Mouse (Mus musculus) heart, adult 2 months (tissue): ENCODE results near the gene Gm42906. TPM values are rescaled to one million over a fixed set of nuclear protein-coding genes. Genes with fewer than 3 reads are reported as not detected.

Source experiments
- DNase-seq, 2 experiments: peaks; one replicate each; pipeline ENCODE4 v3.0.0; 2021
- H3K27ac ChIP-seq: fragments of 200-600 bp; 2 replicates; pipeline ENCODE4 v1.8.1; 2022
- H3K27me3 ChIP-seq: fragments of 200-500 bp; 2 replicates; pipeline ENCODE4 v1.6.1; 2012; ENCODE audit warnings: mild to moderate bottlenecking, low read length, inconsistent platforms, mixed read lengths; ENCODE audit not compliant: control insufficient read depth, insufficient read depth
- H3K36me3 ChIP-seq: fragments of 200-500 bp; 2 replicates; pipeline ENCODE4 v1.6.1; 2012; ENCODE audit warnings: low read length, inconsistent platforms; ENCODE audit not compliant: control insufficient read depth, insufficient read depth
- H3K4me1 ChIP-seq: fragments of 200-500 bp; 2 replicates; pipeline ENCODE4 v1.6.1; 2011; ENCODE audit warnings: low read length; ENCODE audit not compliant: control insufficient read depth, insufficient read depth
- H3K4me3 ChIP-seq: fragments of 200-600 bp; 2 replicates; pipeline ENCODE4 v1.8.1; 2022
- H3K79me2 ChIP-seq: fragments of 200-500 bp; replicated peaks from 2 replicates; pipeline ENCODE4 v1.6.1; 2012; ENCODE audit warnings: mild to moderate bottlenecking, inconsistent platforms, low read length, moderate library complexity, mixed read lengths; ENCODE audit not compliant: control insufficient read depth, insufficient read depth
- H3K9ac ChIP-seq: fragments of 200-500 bp; 2 replicates; pipeline ENCODE4 v1.6.1; 2012; ENCODE audit warnings: low read depth, mild to moderate bottlenecking, control low read depth, inconsistent platforms, low read length, mixed read lengths
- CTCF ChIP-seq: fragments of 200-600 bp; IDR thresholded peaks from 2 replicates; pipeline ENCODE4 v1.8.1; 2022; ENCODE audit warnings: antibody characterized with exemption, mild to moderate bottlenecking, moderate library complexity
- EP300 ChIP-seq: fragments of 200-500 bp; IDR thresholded peaks from 2 replicates; pipeline ENCODE4 v1.6.1; 2011; ENCODE audit warnings: low read depth, low read length, control low read depth; ENCODE audit not compliant: insufficient read depth
- POLR2A ChIP-seq: fragments of 200-500 bp; IDR thresholded peaks from 2 replicates; pipeline ENCODE4 v1.6.1; 2011; ENCODE audit warnings: mild to moderate bottlenecking, low read depth, low read length, control low read depth; ENCODE audit not compliant: insufficient read depth
- WGBS: fragments of 180-500 bp; shearing (Covaris S2); methylation state at CpG from one replicate; pipeline ENCODE4 v1.1.7; 2018; 5-methylcytosine and 5-hydroxymethylcytosine counted together
- intact Hi-C: fragments of 180-260 bp; cut with DNase I; formaldehyde crosslinking; loops from one replicate; pipeline ENCODE4 v1.15.1; 2025
- polyA plus RNA-seq: library from polyadenylated mRNA; depleted of rRNA; stranded (reverse); fragments of >200 nt; gene quantifications from 2 replicates; pipeline ENCODE4 v1.2.3, GENCODE M21; 2012
- total RNA-seq, 2 experiments: library from RNA; stranded (reverse); gene quantifications; 2 replicates each; pipeline ENCODE4 v1.2.3; 2021

The Gm42906 gene
- total and polyA plus RNA-seq, 3 experiments, result 2.9 TPM; not detected in 2

DNA sequence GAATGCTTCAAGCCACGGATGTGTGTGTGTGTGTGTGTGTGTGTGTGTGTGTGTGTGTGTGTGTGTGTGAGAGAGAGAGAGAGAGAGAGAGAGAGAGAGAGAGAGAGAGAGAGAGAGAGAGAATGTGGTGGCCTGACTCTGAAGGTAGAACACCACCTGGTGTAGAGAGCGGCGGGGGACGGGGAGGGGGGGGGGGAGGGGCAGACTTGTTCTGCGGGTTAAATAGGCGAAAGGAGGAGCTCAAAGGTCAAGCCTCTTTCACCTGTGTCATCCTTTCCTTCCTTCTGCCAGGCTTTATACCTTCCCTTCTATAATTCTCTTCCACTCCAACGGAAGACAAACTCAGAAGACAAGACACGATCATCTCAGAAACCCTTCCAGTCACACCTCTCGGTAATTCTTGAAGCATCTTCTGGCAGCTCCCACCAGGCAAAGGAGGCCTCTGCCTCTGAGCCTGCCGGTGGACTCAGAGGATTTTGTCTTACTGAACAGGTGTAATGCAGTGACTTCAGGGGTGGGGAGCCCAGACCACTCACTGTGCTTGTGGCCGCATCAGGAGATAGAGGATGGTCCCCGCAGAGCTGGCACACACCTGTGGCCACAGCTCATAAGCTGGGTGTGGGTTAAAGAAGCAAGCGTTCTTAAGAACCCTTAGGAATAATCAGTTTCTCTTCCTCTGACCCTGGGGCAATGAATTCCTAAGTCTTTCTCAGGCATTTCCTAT lies 195.2 kb downstream of the Gm42906 start:
- Histone ChIP-seq H3K27ac (peak overlapping the region; percentile 60), H3K36me3 (no peaks in the 10 kb centered on the region; the same call in 1 of the 2 replicates), H3K27me3 (no peaks in the 10 kb centered on the region), H3K9ac (no peak overlapping the region), H3K4me1 (peaks cover 2% of the 10 kb centered on the region), H3K4me3 (peak overlapping the region; percentile 77), H3K79me2 (no peaks in the 10 kb centered on the region)
- TF ChIP-seq CTCF, result no peak
- TF ChIP-seq POLR2A, result no peak
- TF ChIP-seq EP300, result no peak
- 39% methylated on average over 10 of the region's 13 CpGs for WGBS
- intact Hi-C loops, result loop anchor here (2.0 kb wide), 1 partner anchor 90 kb away; no protein-coding TSS in a partner anchor
- DNase-seq, result no peak

DNA sequence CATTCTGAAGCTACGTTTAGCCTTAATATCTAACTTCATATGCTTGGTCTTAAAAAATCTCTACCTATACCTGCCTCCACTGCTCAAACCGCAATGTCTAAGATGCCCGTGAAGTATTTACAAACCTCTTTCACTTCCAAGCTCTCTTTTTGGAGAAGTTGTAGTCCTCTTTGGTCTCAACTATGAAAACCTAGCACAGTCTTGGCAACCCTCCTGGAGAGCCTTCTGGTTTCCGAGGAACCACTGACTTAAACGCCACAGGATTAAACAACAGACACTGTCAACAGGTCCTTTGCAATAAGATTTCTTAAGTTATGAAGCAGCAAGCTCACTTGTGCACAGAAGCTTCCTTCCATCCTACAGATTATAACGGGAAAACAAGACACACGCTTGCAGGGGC lies 196.1 kb downstream of the Gm42906 start:
- H3K9ac ChIP-seq, result no peak overlapping the region
- no peaks in the 10 kb centered on the region; the same call in 1 of the 2 replicates for H3K36me3 ChIP-seq
- H3K4me1 ChIP-seq, result peaks cover 2% of the 10 kb centered on the region
- DNase-seq, result no peak
- no peak overlapping the region for H3K27ac ChIP-seq
- TF ChIP-seq CTCF (no peak), POLR2A (no peak), EP300 (no peak)
- H3K4me3 ChIP-seq, result no peak overlapping the region
- WGBS, result 90% methylated on average over 7 of the region's 7 CpGs
- H3K79me2 ChIP-seq, result no peaks in the 10 kb centered on the region
- H3K27me3 ChIP-seq, result no peaks in the 10 kb centered on the region
- intact Hi-C loops, result loop anchor here (2.0 kb wide), 1 partner anchor 89 kb away; no protein-coding TSS in a partner anchor

DNA sequence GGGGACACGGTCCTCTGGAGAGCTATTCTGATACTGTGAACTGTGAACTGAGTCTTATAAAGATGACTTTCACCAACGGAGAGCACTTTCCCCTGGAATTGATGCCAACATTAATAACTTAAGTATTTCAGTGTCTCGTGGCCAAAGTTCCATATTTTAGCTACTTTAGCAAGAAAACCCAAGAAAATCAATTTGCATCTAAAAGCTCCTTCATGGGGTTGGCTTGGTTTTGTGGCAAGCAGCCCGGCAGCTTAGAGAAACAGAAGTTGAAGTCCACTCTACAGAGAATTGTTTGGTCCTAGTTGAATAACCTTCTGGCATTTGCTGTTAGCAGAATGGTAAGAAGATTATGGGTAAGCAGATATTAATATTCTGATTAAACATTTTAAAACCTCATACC lies 196.6 kb downstream of the Gm42906 start:
- intact Hi-C loops, result no loop called here
- H3K4me1 ChIP-seq, result peaks cover 2% of the 10 kb centered on the region
- no peak overlapping the region for H3K9ac ChIP-seq
- H3K27me3 ChIP-seq, result no peaks in the 10 kb centered on the region
- no peaks in the 10 kb centered on the region for H3K79me2 ChIP-seq
- 74% methylated on average over 4 of the region's 4 CpGs for WGBS
- TF ChIP-seq POLR2A, result no peak
- H3K27ac ChIP-seq, result no peak overlapping the region
- H3K4me3 ChIP-seq, result no peak overlapping the region
- no peaks in the 10 kb centered on the region; the same call in 1 of the 2 replicates for H3K36me3 ChIP-seq
- DNase-seq, result no peak

DNA sequence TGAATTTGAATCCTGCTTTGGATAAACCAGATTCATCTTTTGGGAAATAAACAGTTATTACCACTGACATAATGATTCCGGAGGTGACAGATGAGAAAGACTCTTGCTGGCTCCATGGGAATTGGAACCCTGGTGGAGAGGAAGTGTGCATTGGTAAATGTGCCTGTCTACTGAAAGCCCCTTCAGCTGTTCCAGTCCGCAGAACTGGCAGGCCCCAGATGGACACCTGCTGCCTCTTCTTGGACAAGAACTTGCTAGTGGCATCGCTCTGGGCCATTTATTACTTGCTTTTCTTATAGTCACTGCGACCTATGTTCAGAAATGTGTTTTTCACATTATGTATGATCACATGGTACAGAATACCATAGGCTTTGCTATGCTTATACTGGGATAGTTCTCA lies 197.5 kb downstream of the Gm42906 start:
- DNase-seq, result no peak
- H3K36me3 ChIP-seq, result no peaks in the 10 kb centered on the region; the same call in 1 of the 2 replicates
- WGBS, result 93% methylated on average over 4 of the region's 4 CpGs
- no peak overlapping the region for H3K27ac ChIP-seq
- H3K4me1 ChIP-seq, result peaks cover 2% of the 10 kb centered on the region
- no peaks in the 10 kb centered on the region for H3K27me3 ChIP-seq
- H3K9ac ChIP-seq, result no peak overlapping the region
- H3K4me3 ChIP-seq, result no peak overlapping the region
- no peak for TF ChIP-seq POLR2A
- TF ChIP-seq CTCF, result no peak
- no peak for TF ChIP-seq EP300
- intact Hi-C loops, result no loop called here
- H3K79me2 ChIP-seq, result no peaks in the 10 kb centered on the region

DNA sequence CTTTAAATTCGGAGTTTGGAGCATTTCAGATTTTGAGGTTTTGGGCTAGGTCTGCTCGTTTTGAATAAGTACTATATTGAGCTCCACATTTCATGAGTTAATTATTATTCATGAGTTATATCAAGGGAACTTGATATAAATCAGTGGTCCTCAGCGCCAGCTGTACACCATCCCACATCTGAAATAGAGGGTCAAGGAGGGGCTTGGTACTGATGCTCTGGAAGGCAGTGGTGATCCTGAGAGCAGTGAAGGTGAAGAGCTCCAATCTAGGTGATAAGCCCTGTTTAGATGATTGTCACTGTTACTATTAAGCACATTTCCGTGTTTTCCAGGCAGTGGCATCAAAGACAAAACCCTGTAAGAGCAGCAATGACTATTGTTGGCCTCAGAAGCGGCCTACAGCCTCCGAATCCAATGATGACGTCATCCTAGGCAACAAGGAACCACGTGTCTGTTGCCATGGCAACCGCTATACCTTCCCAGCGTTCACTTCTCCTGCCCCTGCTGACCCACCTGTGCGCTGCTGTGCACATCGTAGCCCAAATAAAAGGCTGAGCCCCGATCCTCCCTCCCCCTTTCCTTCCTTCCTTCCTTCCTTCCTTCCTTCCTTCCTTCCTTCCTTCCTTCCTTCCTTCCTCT lies 199.5 kb downstream of the Gm42906 start:
- Histone ChIP-seq H3K27me3 (no peaks in the 10 kb centered on the region), H3K9ac (no peak overlapping the region), H3K27ac (no peak overlapping the region), H3K79me2 (no peaks in the 10 kb centered on the region), H3K4me3 (no peak overlapping the region), H3K36me3 (no peaks in the 10 kb centered on the region), H3K4me1 (no peaks in the 10 kb centered on the region)
- TF ChIP-seq POLR2A, result no peak
- TF ChIP-seq CTCF, result no peak
- TF ChIP-seq EP300, result no peak
- intact Hi-C loops, result no loop called here
- DNase-seq, result no peak
- WGBS, result 78% methylated on average over 13 of the region's 13 CpGs

DNA sequence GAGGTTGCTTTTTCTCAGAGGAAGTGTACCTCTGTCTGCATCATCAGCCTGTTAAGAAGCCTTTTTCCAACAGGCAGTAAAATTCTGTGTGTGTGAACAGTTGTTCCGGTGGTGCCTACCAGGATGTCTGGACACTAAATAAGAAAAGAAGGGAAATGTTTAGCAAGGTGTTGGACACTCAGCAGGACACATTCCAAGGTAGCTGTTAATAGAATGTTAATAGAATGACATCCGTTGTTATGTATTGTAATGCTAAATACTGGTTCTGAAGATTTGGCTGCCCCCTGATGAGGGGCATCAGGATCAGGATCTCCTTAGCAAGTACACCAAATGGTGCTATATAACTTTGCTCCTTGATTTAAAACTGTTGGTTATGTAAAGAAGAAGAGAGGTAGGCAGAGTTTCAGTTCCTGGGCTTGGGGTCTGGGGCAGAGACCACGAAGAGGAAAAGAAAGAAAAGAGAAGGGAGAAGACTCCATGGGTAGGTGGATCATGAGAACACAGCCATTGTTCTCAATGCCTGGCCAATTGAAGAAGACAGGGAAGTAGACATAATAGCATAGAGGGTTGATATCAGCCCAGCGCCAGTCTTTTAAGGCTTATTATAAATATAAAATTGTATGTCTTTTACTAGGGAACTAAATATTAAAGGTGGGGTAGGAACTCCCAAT lies 204.1 kb downstream of the Gm42906 start:
- no peaks in the 10 kb centered on the region for H3K27me3 ChIP-seq
- intact Hi-C loops, result no loop called here
- no peak for DNase-seq
- no peak overlapping the region for H3K9ac ChIP-seq
- WGBS, result 69% methylated on average over 4 of the region's 4 CpGs
- no peak overlapping the region for H3K4me3 ChIP-seq
- no peaks in the 10 kb centered on the region for H3K79me2 ChIP-seq
- no peak for TF ChIP-seq EP300
- TF ChIP-seq POLR2A, result no peak
- no peak for TF ChIP-seq CTCF
- no peaks in the 10 kb centered on the region for H3K36me3 ChIP-seq
- H3K4me1 ChIP-seq, result no peaks in the 10 kb centered on the region
- no peak overlapping the region for H3K27ac ChIP-seq
